Mouse (Mus musculus) ZHBTc4 (cell line): ENCODE measurements around the gene Olfr224.
"Not testable (repeated sequence)": the region's sequence is repeated elsewhere in the genome, so short reads cannot be mapped to it uniquely, and the experiment has no call there.

ENCODE experiments used
- DNase-seq: peaks from one replicate; pipeline ENCODE4 v3.0.0-alpha.2; 2011; ENCODE audit warnings: low read depth, low spot score

The Olfr224 gene

GRCm38 (mm10) chr11:58518916-58519315 lies 51.4 kb downstream of the Olfr224 start:
- DNase-seq, result not testable (repeated sequence)
